Mouse (Mus musculus) olfactory bulb, adult 2 months (tissue): ENCODE measurements around the gene Myo1a.

Source experiments
- CTCF ChIP-seq: fragments of 200-500 bp; IDR thresholded peaks from 2 replicates; pipeline ENCODE4 v1.5.1; 2012; ENCODE audit warnings: low read depth, mild to moderate bottlenecking, low read length, moderate library complexity; ENCODE audit not compliant: insufficient read depth
- POLR2A ChIP-seq: fragments of 200-500 bp; IDR thresholded peaks from 2 replicates; pipeline ENCODE4 v1.6.1; 2012; ENCODE audit warnings: mild to moderate bottlenecking, low read depth, low read length, moderate library complexity; ENCODE audit not compliant: insufficient read depth

DNA sequence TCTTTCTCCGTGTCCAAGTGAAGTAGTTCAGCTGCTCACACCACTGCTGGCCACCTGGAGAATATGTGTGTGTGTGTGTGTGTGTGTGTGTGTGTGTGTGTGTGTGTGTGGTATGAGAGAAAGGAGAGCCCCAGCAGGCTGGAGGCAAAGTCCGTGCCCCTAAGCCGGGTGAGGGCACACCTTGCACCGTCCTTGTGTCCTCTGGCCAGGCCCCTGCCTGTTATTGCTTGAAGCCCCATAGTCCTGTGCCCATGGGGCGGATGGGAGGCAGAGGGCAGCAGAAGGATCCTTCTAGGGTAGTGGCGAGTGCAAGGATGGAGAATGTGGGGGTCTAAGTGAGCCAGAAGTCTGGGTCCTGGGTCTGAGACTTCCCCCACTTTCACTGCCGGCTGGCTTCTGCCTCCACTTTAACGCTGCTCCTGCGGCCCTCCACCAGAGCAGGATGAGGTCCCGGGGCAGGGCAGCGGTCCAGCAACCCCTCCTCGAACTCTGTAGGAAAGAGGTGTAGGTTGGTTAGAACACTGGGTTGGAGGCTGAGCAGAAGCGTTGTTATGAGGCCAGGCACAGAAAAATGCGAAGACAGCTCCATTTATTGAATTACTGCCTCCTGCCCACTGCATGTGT, 43.6 kb upstream of the Myo1a start:
- TF ChIP-seq CTCF: no peak
- TF ChIP-seq POLR2A: no peak
